Mouse (Mus musculus): Measurements from ENCODE around the gene Arrdc1.

Arrdc1 gene

GRCm38 (mm10) chr2:24925284-24925683 lies 9.8 kb downstream of the Arrdc1 start:
- no peak for DNase-seq (ENCODE audit: low spot score in 2 of 2)

DNA sequence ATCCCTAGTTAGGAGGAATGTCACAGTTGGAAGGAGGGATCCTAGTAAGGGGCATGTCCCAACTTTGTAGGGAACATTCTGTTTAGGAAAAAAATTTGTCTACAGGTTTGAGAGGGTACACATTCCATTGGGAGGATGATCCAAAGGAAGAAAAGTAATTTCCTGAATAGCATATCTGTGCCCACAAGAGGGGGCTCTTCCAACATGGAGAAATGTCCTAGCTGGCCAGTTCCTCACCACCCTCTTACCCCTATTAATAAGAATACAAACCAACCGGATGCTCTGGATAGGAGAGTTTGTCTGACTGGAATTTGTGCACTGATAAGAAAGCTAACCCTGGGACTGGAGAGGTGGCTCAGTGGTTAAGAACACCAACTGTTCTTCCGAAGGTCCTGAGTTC lies 11.5 kb downstream of the Arrdc1 start:
- DNase-seq (ENCODE audit: low spot score in 2 of 2): no peak

DNA sequence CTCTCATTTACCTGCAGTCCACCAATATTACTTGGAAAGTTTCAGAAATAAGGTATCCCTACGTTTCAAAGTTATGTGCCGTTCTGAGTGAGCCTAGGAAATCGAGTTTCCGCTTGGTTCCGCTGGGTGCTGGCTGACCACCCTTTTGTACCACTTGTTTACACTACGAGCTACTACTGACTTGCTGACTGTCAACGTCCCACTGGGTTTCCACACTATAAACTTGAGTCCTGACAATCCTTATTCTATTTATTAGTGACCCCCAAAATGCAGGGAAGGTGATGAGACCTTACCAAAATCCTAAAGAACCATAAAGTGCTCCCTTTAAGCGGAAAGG lies 15.2 kb downstream of the Arrdc1 start:
- no peak for DNase-seq (ENCODE audit: low spot score in 2 of 2)

DNA sequence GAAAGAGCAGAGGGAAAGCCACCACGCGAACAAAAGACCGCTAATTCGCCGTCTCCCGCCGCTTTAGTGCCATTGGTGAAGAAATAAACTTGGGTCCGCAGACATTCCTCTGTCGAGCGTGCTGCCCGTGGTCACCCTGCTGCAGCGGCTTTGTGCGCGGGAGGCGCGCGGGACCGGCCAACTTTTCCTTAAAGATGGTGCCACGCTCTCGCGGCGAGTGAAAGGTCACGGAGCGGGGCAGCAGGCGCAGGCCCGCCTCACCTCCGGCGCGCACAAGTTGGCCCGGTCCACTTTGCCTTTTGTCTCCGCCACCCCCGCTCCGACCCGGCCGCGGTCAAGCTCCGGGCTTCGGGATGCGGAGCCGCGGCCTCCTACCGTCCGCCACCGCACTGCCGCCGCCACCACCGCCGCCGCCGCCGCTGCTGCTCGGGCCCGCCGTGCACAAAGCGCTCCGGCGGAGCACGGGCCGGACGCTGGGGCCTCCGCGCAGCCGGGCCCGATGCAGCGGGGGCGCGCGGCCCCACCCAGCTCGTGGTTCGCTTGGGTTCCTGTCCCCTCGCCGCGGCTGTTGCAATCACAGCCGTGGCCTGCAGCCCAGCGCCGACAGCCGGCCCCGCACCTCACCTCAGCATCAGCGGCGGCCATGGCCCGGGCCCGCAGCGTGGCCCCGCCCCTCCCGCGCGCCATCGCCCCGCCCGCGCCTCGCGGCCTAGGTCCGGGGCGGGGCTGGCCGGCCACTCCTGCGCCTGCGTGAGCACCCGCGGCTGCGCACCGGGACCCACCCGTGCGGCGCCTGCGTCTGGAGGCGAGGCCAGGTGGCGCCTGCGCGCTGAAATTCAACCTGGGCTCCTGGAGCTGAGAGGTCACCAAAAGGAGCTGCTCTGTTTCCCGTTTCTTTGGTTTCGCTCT lies 15.9 kb downstream of the Arrdc1 start, which contains the start of gene Ehmt1:
TSS of gene Ehmt1 (minus strand) at position 685 of the 909 bp plus-strand sequence.
- DNase-seq (ENCODE audit: low spot score in 2 of 2): peak; percentile 90 to 94

DNA sequence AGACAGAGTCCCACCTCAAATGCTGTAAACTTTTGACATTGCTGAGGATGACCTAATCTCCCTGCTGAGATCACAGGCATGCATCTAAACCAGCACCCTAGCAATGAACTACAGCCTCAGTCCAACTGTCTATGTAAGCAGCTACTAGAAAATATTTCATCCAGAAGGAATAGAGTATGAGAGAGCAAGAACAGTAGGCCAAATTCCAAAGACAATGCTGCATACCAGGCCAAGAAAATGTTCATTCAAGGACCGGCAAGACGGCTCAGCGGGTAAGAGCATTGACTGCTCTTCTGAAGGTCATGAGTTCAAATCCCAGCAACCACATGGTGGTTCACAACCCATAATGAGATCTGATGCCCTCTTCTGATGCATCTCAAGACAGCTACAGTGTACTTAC lies 20.3 kb downstream of the Arrdc1 start:
- no peak for DNase-seq (ENCODE audit: low spot score in 2 of 2)

DNA sequence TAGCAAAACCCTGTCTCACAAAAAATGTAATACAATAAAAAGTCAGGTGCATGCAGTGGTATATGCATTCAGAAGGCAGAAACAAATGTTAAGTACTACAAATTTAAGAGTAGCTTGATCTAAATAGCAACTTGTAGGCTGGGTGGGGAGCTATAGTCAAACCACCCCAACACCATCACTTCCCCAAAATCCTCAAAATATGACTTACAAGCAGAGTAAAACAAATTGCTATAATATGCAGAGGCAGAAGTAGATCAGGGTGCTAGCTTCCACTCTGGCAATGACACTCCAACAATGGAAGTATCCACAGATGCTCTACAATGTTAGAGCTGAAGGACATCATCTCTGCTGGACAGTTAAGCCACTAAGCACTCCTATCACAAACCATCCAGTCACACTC lies 22.5 kb downstream of the Arrdc1 start:
- no peak for DNase-seq (ENCODE audit: low spot score in 2 of 2)

- DNase-seq (ENCODE audit: low spot score in 2 of 2): no peak
These were observed 22.9 kb downstream of the Arrdc1 start for GRCm38 (mm10) chr2:24912189-24912588.

GRCm38 (mm10) chr2:24910481-24910880 lies 24.6 kb downstream of the Arrdc1 start:
- DNase-seq (ENCODE audit: low spot score in 2 of 2): no peak

- DNase-seq (ENCODE audit: low spot score in 2 of 2): no peak
These were observed 29.3 kb downstream of the Arrdc1 start for GRCm38 (mm10) chr2:24905653-24906155.

GRCm38 (mm10) chr2:24904823-24905652 lies 30.0 kb downstream of the Arrdc1 start:
- no peak for DNase-seq (ENCODE audit: low spot score in 2 of 2)

- DNase-seq (ENCODE audit: low spot score in 2 of 2): no peak
These were observed 32.1 kb downstream of the Arrdc1 start for GRCm38 (mm10) chr2:24902999-24903398.

GRCm38 (mm10) chr2:24901055-24901454 lies 34.0 kb downstream of the Arrdc1 start:
- peak; percentile 10 to 21 for DNase-seq (ENCODE audit: low spot score in 2 of 2)

GRCm38 (mm10) chr2:24899292-24899691 lies 35.8 kb downstream of the Arrdc1 start:
- no peak for DNase-seq (ENCODE audit: low spot score in 2 of 2)

- no peak for DNase-seq (ENCODE audit: low spot score in 2 of 2)
These were observed 38.3 kb downstream of the Arrdc1 start for GRCm38 (mm10) chr2:24896761-24897160.

GRCm38 (mm10) chr2:24894211-24894610 lies 40.8 kb downstream of the Arrdc1 start:
- DNase-seq (ENCODE audit: low spot score in 2 of 2): no peak

DNA sequence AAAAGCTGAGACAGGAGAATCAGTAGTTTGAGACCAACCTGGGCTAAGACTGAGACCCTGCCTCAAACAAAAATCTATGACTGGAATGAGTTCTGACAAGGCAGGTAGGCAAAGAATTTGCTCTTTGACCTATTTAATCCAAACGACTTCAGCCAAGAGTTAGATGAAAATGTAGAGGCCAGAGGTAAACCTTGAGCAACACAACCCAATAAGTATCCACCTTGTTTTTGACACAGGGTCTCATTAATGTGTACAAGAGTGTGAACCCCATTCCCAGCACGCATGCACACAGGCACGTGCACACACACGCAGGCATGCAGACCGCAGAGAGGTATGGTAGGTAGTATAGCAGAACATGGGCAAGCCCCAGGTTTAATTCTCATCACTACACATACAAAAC lies 42.7 kb downstream of the Arrdc1 start:
- no peak for DNase-seq (ENCODE audit: low spot score in 2 of 2)

DNA sequence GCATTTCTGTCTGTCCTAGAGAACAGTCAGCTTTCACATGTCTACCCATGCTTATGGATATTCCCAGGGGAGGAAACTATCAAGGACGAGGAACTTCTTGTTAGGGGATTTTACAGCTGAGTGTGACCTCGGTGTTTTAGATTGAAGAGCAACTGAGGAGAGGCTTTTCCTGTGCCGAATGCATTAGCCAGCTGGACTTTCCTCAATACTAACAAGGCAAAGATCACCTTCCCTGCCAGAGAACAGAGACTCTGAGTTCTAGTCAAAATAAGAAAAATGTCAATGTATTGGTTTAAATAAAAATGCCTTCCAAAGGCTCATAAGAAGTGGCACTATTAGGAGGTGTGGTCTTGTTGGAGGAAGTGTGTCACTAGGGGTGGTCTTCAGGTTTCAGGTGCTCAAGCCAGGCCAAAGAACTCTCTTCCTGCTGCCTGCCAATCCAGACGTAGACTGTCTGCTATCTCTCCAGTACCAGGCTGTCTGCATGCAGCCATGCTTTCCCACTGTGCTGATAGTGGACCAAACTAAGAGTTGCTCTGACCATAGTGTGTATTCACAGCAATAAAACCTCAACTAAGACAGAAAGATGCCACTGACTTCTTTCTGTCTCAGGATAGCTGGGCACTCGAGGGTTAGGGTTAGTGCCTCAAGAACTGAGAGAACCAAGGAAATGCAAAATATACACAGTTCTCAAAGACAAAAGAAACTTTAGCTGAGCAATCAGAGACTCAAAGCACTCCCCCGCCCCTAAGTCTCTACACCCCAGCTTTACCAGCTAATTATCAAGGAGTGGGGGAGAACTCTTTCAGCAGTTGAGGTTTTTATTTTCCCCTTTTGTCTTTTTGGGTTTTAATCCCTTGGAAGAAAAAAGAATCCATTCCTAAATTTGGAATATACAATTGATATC lies 44.3 kb downstream of the Arrdc1 start:
- DNase-seq (ENCODE audit: low spot score in 2 of 2): no peak

DNA sequence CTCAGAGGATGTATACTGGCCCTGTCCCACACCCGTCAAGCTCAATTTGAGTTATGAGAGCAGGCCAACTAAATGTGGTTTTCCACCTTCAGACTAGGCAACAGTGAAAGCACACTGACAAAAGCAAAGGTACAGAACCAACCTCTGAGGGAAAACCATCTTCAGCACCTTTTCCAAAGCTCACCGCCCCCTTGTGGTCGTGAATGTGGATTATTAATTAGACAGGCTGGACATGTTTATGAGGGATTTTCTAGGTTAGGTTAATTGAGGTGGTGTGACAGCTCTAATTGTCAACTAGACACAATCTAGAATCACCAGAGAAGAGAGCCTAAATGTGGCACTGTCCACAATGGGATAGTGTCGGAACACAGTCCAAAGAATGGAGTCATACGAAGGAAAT lies 46.2 kb downstream of the Arrdc1 start:
- DNase-seq (ENCODE audit: low spot score in 2 of 2): no peak

DNA sequence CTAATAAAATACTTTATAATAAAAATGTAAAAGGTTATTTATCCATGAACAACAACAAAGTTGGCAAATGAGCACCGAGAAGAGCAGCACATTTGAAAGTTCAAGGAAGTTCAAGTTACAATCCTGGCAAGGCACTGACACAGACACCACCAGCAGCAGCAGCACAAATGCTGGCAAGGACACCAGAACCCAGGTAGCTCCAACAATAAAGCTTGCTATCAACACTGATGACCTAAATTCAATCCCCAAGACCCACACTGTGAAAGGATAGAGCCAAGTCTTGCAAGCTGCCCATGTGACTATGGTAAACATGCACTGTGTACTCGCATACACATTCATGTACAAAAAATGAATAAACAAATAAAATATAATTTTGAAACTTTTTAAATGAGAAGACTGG lies 54.4 kb downstream of the Arrdc1 start:
- DNase-seq (ENCODE audit: low spot score in 2 of 2): no peak

Data from right cerebral cortex, adult 2 months (tissue).